Mouse (Mus musculus) C2C12 (cell line): ENCODE measurements around the gene Hspa1a.
"Not testable (repeated sequence)": the region's sequence is repeated elsewhere in the genome, so short reads cannot be mapped to it uniquely, and the experiment has no call there.

Source experiments
- CTCF ChIP-seq: IDR thresholded peaks from one replicate; pipeline ENCODE4 v1.5.1; 2011; ENCODE audit not compliant: control insufficient read depth, insufficient read depth, insufficient read length
- MAX ChIP-seq: IDR thresholded peaks from one replicate; pipeline ENCODE4 v1.6.1; 2011; ENCODE audit warnings: mild to moderate bottlenecking, control low read depth
- MYOG ChIP-seq: IDR thresholded peaks from one replicate; pipeline ENCODE4 v1.6.1; 2011; ENCODE audit not compliant: control insufficient read depth, insufficient read length; ENCODE audit errors: extremely low read depth
- USF1 ChIP-seq: IDR thresholded peaks from one replicate; pipeline ENCODE4 v1.6.1; 2011; ENCODE audit warnings: low read depth, mild to moderate bottlenecking, control low read depth, moderate library complexity

GRCm38 (mm10) chr17:34958734-34959129, 13.2 kb downstream of the Hspa1a start:
- not testable (repeated sequence) for TF ChIP-seq CTCF, USF1, MYOG, MAX
